Mouse (Mus musculus): ENCODE results near the gene A730049H05Rik. TPM values are rescaled to one million over a fixed set of nuclear protein-coding genes. Genes with fewer than 3 reads are reported as not detected.

A730049H05Rik gene
- polyA plus RNA-seq, 1 experiment from 2014 or later: 0.68 TPM

GRCm38 (mm10) chr6:92826561-92826960 is 10.3 kb downstream of the A730049H05Rik start:
- 74% methylated on average over 5 of the region's 5 CpGs for WGBS
- no peaks in the 10 kb centered on the region for H3K27me3 ChIP-seq (ENCODE audit: insufficient read depth, low read length)
- peaks cover 20% of the 10 kb centered on the region for H3K36me3 ChIP-seq (ENCODE audit: insufficient read depth)
- no peak overlapping the region for H3K4me3 ChIP-seq (ENCODE audit: low read depth, low read length)
- H3K9ac ChIP-seq: no peak overlapping the region
- H3K27ac ChIP-seq (ENCODE audit: low read depth): no peak overlapping the region
- TF ChIP-seq CTCF (IDR thresholded peaks at IDR 0.05; ENCODE audit: low read depth): no peak
- H3K4me1 ChIP-seq (ENCODE audit: insufficient read depth): peaks cover 7% of the 10 kb centered on the region; the same call in 1 of the 2 replicates
- H3K4me2 ChIP-seq: no peak overlapping the region
- no peak for ATAC-seq (ENCODE audit: insufficient read depth)
- DNase-seq: no peak
- no peaks in the 10 kb centered on the region for H3K9me3 ChIP-seq (ENCODE audit: low read depth, low read length)

GRCm38 (mm10) chr6:92827360-92827759 is 11.1 kb downstream of the A730049H05Rik start:
- Histone ChIP-seq H3K9ac (no peak overlapping the region), H3K27ac (ENCODE audit: low read depth) (peak overlapping the region; percentile 38; the same call in 1 of the 2 replicates), H3K4me2 (no peak overlapping the region), H3K4me3 (ENCODE audit: low read depth, low read length) (no peak overlapping the region), H3K27me3 (ENCODE audit: insufficient read depth, low read length) (no peaks in the 10 kb centered on the region), H3K9me3 (ENCODE audit: low read depth, low read length) (no peaks in the 10 kb centered on the region), H3K36me3 (ENCODE audit: insufficient read depth) (peaks cover 12% of the 10 kb centered on the region), H3K4me1 (ENCODE audit: insufficient read depth) (peaks cover 7% of the 10 kb centered on the region; the same call in 1 of the 2 replicates)
- no peak for ATAC-seq (ENCODE audit: insufficient read depth)
- peak; percentile 38 for DNase-seq
- TF ChIP-seq CTCF (IDR thresholded peaks at IDR 0.05; ENCODE audit: low read depth): no peak
- 28% methylated on average over 5 of the region's 5 CpGs for WGBS

GRCm38 (mm10) chr6:92829148-92829547 is 12.9 kb downstream of the A730049H05Rik start:
- Histone ChIP-seq H3K4me2 (no peak overlapping the region), H3K4me3 (ENCODE audit: low read depth, low read length) (no peak overlapping the region), H3K36me3 (ENCODE audit: insufficient read depth) (peaks cover 9% of the 10 kb centered on the region; the same call in 1 of the 2 replicates), H3K9me3 (ENCODE audit: low read depth, low read length) (no peaks in the 10 kb centered on the region), H3K27ac (ENCODE audit: low read depth) (no peak overlapping the region), H3K27me3 (ENCODE audit: insufficient read depth, low read length) (no peaks in the 10 kb centered on the region), H3K4me1 (ENCODE audit: insufficient read depth) (peaks cover 7% of the 10 kb centered on the region; the same call in 1 of the 2 replicates), H3K9ac (no peak overlapping the region)
- no peak for TF ChIP-seq CTCF (IDR thresholded peaks at IDR 0.05; ENCODE audit: low read depth)
- DNase-seq (no peak), ATAC-seq (ENCODE audit: insufficient read depth) (no peak)
- 90% methylated on average over 2 of the region's 2 CpGs for WGBS

GRCm38 (mm10) chr6:92831106-92831505 is 14.8 kb downstream of the A730049H05Rik start:
- ATAC-seq (ENCODE audit: insufficient read depth) (no peak), DNase-seq (no peak)
- Histone ChIP-seq H3K9ac (no peak overlapping the region), H3K4me3 (ENCODE audit: low read depth, low read length) (no peak overlapping the region), H3K9me3 (ENCODE audit: low read depth, low read length) (no peaks in the 10 kb centered on the region), H3K36me3 (ENCODE audit: insufficient read depth) (peaks cover 7% of the 10 kb centered on the region; the same call in 1 of the 2 replicates), H3K27me3 (ENCODE audit: insufficient read depth, low read length) (no peaks in the 10 kb centered on the region), H3K27ac (ENCODE audit: low read depth) (no peak overlapping the region), H3K4me1 (ENCODE audit: insufficient read depth) (peaks cover 7% of the 10 kb centered on the region; the same call in 1 of the 2 replicates), H3K4me2 (no peak overlapping the region)
- no peak for TF ChIP-seq CTCF (IDR thresholded peaks at IDR 0.05; ENCODE audit: low read depth)
- 84% methylated on average over 2 of the region's 2 CpGs for WGBS

DNA sequence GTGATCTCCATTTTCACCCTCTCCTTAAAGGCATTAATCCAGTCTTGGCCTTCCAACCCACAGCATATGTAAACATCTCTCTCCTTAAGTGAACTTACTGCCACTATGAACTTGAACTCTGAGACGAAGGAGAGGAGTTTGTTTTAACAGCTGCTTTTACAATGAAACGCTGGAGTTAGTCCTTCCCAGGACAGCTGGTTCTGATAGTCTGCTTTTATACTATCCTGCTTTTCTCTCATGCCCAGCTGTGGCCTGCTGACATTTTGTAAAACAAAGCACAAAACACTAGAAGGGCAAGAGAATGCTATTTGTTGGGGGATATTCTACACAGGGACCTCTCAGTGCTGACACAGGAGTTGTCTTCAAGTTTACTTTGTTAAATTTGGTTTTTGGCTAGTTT is 25.7 kb downstream of the A730049H05Rik start:
- WGBS: 15% methylated on average over 2 of the region's 2 CpGs

DNA sequence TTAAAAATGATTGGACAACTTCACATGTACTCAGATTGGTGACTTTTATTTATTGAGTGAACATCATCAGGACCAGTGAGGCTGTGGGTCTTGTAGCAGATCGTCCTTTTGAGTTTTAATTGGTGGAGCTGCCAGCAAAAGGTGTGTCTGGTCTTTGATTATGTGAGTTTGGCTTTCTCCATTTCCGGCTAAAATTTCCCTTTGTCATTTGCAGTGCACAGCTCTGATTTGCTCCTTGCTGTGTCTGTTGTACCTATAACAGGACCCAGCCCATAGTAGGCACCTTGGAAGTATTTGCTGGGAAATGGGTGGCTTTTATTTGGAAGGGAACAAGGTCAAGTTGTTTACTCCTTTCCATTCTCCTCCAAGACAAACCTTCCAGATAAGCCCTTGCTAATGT is 27.2 kb downstream of the A730049H05Rik start:
- H3K27me3 ChIP-seq (ENCODE audit: insufficient read depth, low read length): no peaks in the 10 kb centered on the region
- no peaks in the 10 kb centered on the region for H3K9me3 ChIP-seq (ENCODE audit: low read depth, low read length)
- DNase-seq: no peak
- WGBS: 69% methylated on average over 2 of the region's 2 CpGs
- no peaks in the 10 kb centered on the region for H3K4me1 ChIP-seq (ENCODE audit: insufficient read depth)
- H3K4me2 ChIP-seq: no peak overlapping the region
- peaks cover 8% of the 10 kb centered on the region for H3K36me3 ChIP-seq (ENCODE audit: insufficient read depth)
- no peak overlapping the region for H3K4me3 ChIP-seq (ENCODE audit: low read depth, low read length)
- no peak for TF ChIP-seq CTCF (IDR thresholded peaks at IDR 0.05; ENCODE audit: low read depth)
- no peak overlapping the region for H3K27ac ChIP-seq (ENCODE audit: low read depth)
- ATAC-seq (ENCODE audit: insufficient read depth): no peak
- no peak overlapping the region for H3K9ac ChIP-seq

More for the DNA sequence above, 25.7 kb downstream of the A730049H05Rik start:
- no peak for TF ChIP-seq CTCF (IDR thresholded peaks at IDR 0.05; ENCODE audit: low read depth)
- no peak for ATAC-seq (ENCODE audit: insufficient read depth)
- Histone ChIP-seq H3K4me1 (ENCODE audit: insufficient read depth) (no peaks in the 10 kb centered on the region), H3K9me3 (ENCODE audit: low read depth, low read length) (no peaks in the 10 kb centered on the region), H3K27ac (ENCODE audit: low read depth) (no peak overlapping the region), H3K27me3 (ENCODE audit: insufficient read depth, low read length) (no peaks in the 10 kb centered on the region), H3K9ac (no peak overlapping the region), H3K4me2 (no peak overlapping the region), H3K36me3 (ENCODE audit: insufficient read depth) (0 out of 2 replicates have a peak, but pooled peaks cover 4% of the 10 kb centered on the region), H3K4me3 (ENCODE audit: low read depth, low read length) (no peak overlapping the region)
- no peak for DNase-seq

- Histone ChIP-seq H3K4me1 (ENCODE audit: insufficient read depth) (no peaks in the 10 kb centered on the region), H3K27me3 (ENCODE audit: insufficient read depth, low read length) (no peaks in the 10 kb centered on the region), H3K4me2 (no peak overlapping the region), H3K9ac (no peak overlapping the region), H3K27ac (ENCODE audit: low read depth) (no peak overlapping the region), H3K4me3 (ENCODE audit: low read depth, low read length) (no peak overlapping the region), H3K9me3 (ENCODE audit: low read depth, low read length) (no peaks in the 10 kb centered on the region), H3K36me3 (ENCODE audit: insufficient read depth) (peaks cover 18% of the 10 kb centered on the region)
- DNase-seq: no peak
- no peak for TF ChIP-seq CTCF (IDR thresholded peaks at IDR 0.05; ENCODE audit: low read depth)
- WGBS: 64% methylated on average over 8 of the region's 8 CpGs
- ATAC-seq (ENCODE audit: insufficient read depth): no peak
Measured at GRCm38 (mm10) chr6:92845898-92846297, 29.6 kb downstream of the A730049H05Rik start.
